Mouse (Mus musculus) thymus, adult 2 months (tissue): ENCODE results near the gene Sowahc. TPM values are rescaled to one million over a fixed set of nuclear protein-coding genes. Genes with fewer than 3 reads are reported as not detected.

Experiments used
- DNase-seq: peaks from one replicate; pipeline ENCODE4 v3.0.0; 2021
- H3K27ac ChIP-seq: fragments of 200-500 bp; 2 replicates; pipeline ENCODE4 v1.5.1; 2012; ENCODE audit warnings: low read length, control low read depth; ENCODE audit not compliant: control insufficient read depth, insufficient read depth
- H3K27me3 ChIP-seq: fragments of 200-500 bp; 2 replicates; pipeline ENCODE4 v1.6.1; 2012; ENCODE audit warnings: mild to moderate bottlenecking, low read length, moderate library complexity, mixed read lengths; ENCODE audit not compliant: control insufficient read depth, insufficient read depth
- H3K36me3 ChIP-seq: fragments of 200-500 bp; 2 replicates; pipeline ENCODE4 v1.6.1; 2012; ENCODE audit warnings: mild to moderate bottlenecking, low read length, moderate library complexity; ENCODE audit not compliant: control insufficient read depth, insufficient read depth
- H3K4me1 ChIP-seq: fragments of 200-500 bp; replicated peaks from 2 replicates; pipeline ENCODE4 v1.6.1; 2012; ENCODE audit warnings: low read length; ENCODE audit not compliant: control insufficient read depth, insufficient read depth
- H3K4me3 ChIP-seq: fragments of 200-500 bp; 2 replicates; pipeline ENCODE4 v1.5.1; 2012; ENCODE audit warnings: mild to moderate bottlenecking, low read length, control low read depth, moderate library complexity; ENCODE audit not compliant: control insufficient read depth, insufficient read depth
- CTCF ChIP-seq: fragments of 200-500 bp; IDR thresholded peaks from 2 replicates; pipeline ENCODE4 v1.5.1; 2012; ENCODE audit warnings: mild to moderate bottlenecking, control low read depth, low read length, moderate library complexity, borderline replicate concordance; ENCODE audit not compliant: control insufficient read depth, poor library complexity, insufficient read depth; ENCODE audit errors: extremely low read depth
- POLR2A ChIP-seq: fragments of 200-500 bp; IDR thresholded peaks from 2 replicates; pipeline ENCODE4 v1.6.1; 2012; ENCODE audit warnings: mild to moderate bottlenecking, low read length, control low read depth, moderate library complexity; ENCODE audit not compliant: control insufficient read depth, poor library complexity, insufficient read depth; ENCODE audit errors: extremely low read depth
- WGBS: fragments of 180-500 bp; shearing (Covaris S2); methylation state at CpG from one replicate; pipeline ENCODE4 v1.1.7; 2018; 5-methylcytosine and 5-hydroxymethylcytosine counted together
- polyA plus RNA-seq: library from polyadenylated mRNA; depleted of rRNA; stranded (reverse); fragments of >200 nt; gene quantifications from 2 replicates; pipeline ENCODE4 v1.2.3, GENCODE M21; 2012

Sowahc gene
- polyA plus RNA-seq, 1 experiment, result 2.4 TPM

DNA sequence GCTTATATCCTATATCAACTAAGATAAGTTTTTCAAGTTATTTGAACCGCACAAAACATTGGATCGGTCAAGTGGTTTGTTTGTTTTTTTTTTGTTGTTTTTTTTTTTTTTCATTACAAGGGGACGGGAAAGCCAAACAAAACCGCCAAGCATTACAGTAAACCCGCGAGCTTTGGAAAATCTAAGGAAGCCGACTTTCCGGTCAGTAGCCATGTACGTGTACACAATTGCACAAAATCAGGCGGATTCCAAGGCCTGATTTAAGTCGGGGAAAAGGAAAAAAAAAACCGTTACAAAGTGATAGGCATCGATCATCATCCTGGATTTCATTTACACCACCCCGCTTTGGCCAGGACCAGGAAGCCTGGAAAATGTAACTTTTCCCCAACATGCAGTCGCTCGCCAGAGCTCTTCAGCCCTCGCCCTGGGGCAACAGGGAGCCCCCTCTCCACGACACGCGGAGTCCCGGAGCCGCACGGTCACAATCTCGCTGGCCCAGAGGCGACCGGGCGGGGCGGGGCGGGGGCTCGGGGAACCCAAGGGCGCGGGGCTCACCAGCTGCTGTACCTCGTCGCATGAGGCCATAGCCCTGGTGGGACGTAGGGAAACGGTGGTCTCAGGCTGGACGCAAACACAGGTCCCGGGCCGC is 805 bp upstream of the Sowahc start:
- 3% methylated on average over 39 of the region's 39 CpGs for WGBS
- H3K4me3 ChIP-seq, result peak overlapping the region; percentile 79
- no peak overlapping the region for H3K27ac ChIP-seq
- peaks cover 14% of the 10 kb centered on the region for H3K4me1 ChIP-seq
- TF ChIP-seq CTCF (no peak), POLR2A (no peak)
- peaks cover 16% of the 10 kb centered on the region; the same call in 1 of the 2 replicates for H3K27me3 ChIP-seq
- no peak for DNase-seq
- H3K36me3 ChIP-seq, result no peaks in the 10 kb centered on the region

DNA sequence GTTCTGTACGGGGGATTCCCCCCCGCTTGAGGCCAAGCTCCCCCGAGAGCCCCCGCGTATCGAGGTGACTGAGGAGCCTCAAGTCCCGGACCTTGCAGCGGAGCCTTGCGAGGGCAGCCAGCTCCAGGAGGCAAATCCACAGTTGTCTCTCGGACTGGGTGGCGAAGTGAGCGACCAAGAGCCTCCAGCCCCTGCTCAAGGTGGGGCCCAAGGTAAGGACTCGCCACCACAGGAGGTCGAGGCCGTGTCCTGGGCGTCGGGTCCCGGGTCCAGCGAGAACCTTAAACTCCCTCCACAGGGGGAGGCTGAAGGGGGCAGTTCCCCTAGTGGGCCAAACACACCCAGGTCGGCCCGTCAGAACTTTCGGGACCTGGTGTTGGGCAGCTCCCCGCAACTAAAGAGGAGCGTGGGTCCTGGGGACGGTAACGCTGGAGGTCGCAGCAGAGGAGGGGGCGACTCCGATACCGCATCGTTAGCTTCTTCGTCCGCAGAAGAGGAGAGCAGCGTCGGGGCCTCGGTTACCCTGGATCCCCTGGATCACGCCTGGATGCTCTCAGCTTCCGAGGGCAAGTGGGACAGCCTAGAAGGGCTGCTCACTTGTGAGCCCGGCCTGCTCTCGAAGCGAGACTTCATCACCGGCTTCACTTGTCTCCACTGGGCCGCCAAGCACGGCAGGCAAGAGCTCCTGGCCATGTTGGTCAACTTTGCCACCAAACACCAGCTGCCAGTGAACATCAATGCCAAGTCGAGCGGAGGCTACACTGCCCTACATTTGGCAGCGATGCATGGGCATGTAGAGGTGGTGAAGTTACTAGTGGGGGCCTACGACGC is 733 bp downstream of the Sowahc start:
- Histone ChIP-seq H3K27me3 (peaks cover 16% of the 10 kb centered on the region; the same call in 1 of the 2 replicates), H3K4me3 (peak overlapping the region; percentile 79), H3K4me1 (peaks cover 14% of the 10 kb centered on the region), H3K36me3 (no peaks in the 10 kb centered on the region), H3K27ac (no peak overlapping the region)
- peak; percentile 3 for DNase-seq
- TF ChIP-seq POLR2A (no peak), CTCF (0 out of 2 replicates have a peak, but pooled peaks have one; percentile 12)
- 14% methylated on average over 49 of the region's 49 CpGs for WGBS

DNA sequence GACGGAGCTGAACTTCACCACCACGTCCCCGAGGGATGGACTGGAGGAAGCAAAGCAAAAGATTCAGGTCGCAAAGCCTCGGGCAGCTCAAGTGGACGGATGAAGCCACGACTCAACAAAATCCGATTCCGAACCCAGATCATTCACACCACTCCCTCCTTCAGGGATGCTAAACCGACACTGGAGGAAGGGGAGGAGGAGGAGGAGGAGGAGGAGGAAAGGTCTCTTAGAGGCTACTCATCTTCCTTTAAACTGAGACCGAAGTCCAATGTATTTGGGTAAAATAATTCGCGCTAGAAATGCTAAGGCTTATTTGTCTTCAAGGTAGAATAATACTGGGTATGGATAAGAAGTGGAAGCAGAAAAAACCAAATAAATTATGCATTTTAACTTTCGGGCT is 1.5 kb downstream of the Sowahc start:
- Histone ChIP-seq H3K27ac (no peak overlapping the region), H3K4me1 (peaks cover 14% of the 10 kb centered on the region), H3K4me3 (0 out of 2 replicates have a peak overlapping the region, but pooled peaks have one; percentile 7), H3K27me3 (peaks cover 16% of the 10 kb centered on the region; the same call in 1 of the 2 replicates), H3K36me3 (no peaks in the 10 kb centered on the region)
- no peak for DNase-seq
- no peak for TF ChIP-seq CTCF
- WGBS, result 68% methylated on average over 14 of the region's 14 CpGs

DNA sequence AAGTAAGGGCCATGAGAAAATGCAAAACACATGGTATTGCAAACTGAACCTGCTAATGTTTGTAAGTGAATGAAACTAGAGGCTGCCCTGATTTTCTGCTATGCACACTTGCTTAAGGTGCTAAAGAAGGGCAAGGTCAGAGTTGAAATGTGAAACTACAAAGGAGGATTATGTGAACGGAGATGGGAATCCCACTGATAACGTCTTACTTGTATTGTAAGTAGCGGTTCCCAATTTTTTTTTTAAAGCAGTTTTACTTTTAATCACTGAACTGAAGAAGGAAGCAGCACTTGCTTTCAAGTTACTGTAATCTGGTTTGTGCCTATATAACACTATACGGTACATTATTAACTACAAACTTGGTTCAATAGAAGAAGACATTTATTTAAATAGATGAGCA is 2.1 kb downstream of the Sowahc start:
- Histone ChIP-seq H3K4me1 (peaks cover 14% of the 10 kb centered on the region), H3K27me3 (peaks cover 16% of the 10 kb centered on the region; the same call in 1 of the 2 replicates), H3K27ac (no peak overlapping the region), H3K36me3 (no peaks in the 10 kb centered on the region), H3K4me3 (no peak overlapping the region)
- WGBS, result 88% methylated on average over 4 of the region's 4 CpGs
- TF ChIP-seq CTCF, result no peak
- no peak for TF ChIP-seq POLR2A
- DNase-seq, result no peak

DNA sequence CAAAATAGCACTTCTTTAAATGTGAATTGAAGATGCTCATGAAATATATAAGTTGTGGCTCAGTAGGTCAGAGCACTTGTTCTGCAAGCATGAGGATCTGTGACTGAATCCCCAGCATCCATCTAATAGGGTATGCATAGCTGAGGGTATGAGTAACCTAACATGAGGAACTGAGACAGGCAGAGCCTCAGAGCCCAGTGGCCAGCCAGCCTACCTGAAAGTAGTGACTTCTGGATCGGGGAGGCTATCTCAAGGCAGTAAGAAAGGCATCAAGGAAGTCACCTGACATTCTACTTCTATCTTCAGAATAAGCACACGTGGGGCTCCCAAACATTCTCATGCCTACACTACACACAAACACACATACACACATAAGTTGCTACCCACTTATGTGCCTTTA is 3.4 kb downstream of the Sowahc start:
- Histone ChIP-seq H3K36me3 (no peaks in the 10 kb centered on the region), H3K4me1 (peaks cover 14% of the 10 kb centered on the region), H3K4me3 (no peak overlapping the region), H3K27me3 (peaks cover 16% of the 10 kb centered on the region; the same call in 1 of the 2 replicates), H3K27ac (no peak overlapping the region)
- TF ChIP-seq CTCF (no peak), POLR2A (no peak)
- no peak for DNase-seq
- WGBS, result 82% methylated on average over 2 of the region's 2 CpGs

DNA sequence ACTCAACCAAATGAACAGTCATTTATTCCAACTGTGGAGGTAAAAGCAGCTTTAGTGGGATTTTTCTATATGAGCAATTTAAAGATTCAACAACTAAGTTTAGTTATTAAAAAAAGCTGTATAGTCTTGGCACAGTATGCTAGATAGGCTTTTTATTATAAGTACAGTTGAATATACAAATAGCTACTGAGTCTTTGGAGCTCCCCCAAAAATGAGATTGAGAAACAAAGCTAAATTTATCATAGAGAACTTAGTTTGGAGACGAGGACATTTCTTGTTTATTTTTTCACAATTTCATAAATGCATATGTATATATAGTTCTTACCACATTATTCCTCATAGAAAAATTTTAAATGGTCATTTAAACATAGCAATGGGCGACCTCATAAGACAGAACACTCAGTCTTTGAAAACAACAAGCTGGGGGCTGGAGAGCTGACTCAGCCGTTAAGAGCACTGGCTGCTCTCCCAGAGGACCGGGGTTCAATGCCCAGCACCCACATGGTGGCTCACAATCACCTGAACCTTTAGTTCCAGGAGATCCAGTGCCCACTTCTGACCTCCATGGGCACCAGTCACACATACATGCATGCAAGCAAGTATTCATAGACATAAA is 7.6 kb downstream of the Sowahc start:
- Histone ChIP-seq H3K36me3 (no peaks in the 10 kb centered on the region), H3K27me3 (no peaks in the 10 kb centered on the region), H3K4me1 (no peaks in the 10 kb centered on the region), H3K27ac (no peak overlapping the region), H3K4me3 (no peak overlapping the region)
- 86% methylated on average over 4 of the region's 4 CpGs for WGBS
- TF ChIP-seq CTCF (no peak), POLR2A (no peak)
- DNase-seq, result no peak
